Comparison of ENCODE assay signal across 8 mouse cellular contexts in genomic region chr1:132341731-132342501, GRCm38 (mm10). TPM values are rescaled to one million over a fixed set of nuclear protein-coding genes. Genes with fewer than 3 reads are reported as not detected.
DNase-seq lines count a peak whose midpoint lies in the region; ATAC-seq and TF ChIP-seq lines count a peak whose summit lies in the region.

No protein-coding gene starts in this region.

- peak; percentile 71 for ATAC-seq in heart, embryonic 16.5 days (replicated peaks; ENCODE audit: extremely low read depth, insufficient read depth, low FRiP score)

- H3K9me3 ChIP-seq in heart, embryonic 16.5 days (replicated peaks; ENCODE audit: control insufficient read depth, low read length): no peaks in the 10 kb centered on the region
- no peaks in the 10 kb centered on the region for H3K9me3 ChIP-seq in limb, embryonic 10.5 days (replicated peaks)

- H3K27me3 ChIP-seq in heart, embryonic 16.5 days (ENCODE audit: control insufficient read depth, insufficient read depth, low read length): no peaks in the 10 kb centered on the region
- H3K27me3 ChIP-seq in limb, embryonic 10.5 days (ENCODE audit: low read depth, poor library complexity, severe bottlenecking): peaks cover 2% of the 10 kb centered on the region; the same call in 1 of the 2 replicates

- peaks cover 20% of the 10 kb centered on the region for H3K4me1 ChIP-seq in lung, adult 2 months (ENCODE audit: control insufficient read depth, insufficient read depth, low read length)
- peaks cover 10% of the 10 kb centered on the region for H3K4me1 ChIP-seq in heart, embryonic 16.5 days (ENCODE audit: control insufficient read depth, insufficient read depth, low read length)
- peaks cover 11% of the 10 kb centered on the region; the same call in 1 of the 2 replicates for H3K4me1 ChIP-seq in limb, embryonic 10.5 days

- DNase-seq in lung, adult 18-20 months: peak; percentile 84 to 85
- no peak for DNase-seq in lung, adult 2 months
- peak; percentile 62 for DNase-seq in lung, postnatal 14 days
- peak; percentile 79 for DNase-seq in thymus, postnatal 0 days (ENCODE audit: low spot score)
- DNase-seq in cerebellum, adult 11 months: no peak
- DNase-seq in limb, embryonic 10.5 days (ENCODE audit: low spot score): no peak
- DNase-seq in layer of hippocampus, postnatal 14 days (ENCODE audit: low spot score in 2 of 2): no peak

- no peak for TF ChIP-seq POLR2A in lung, adult 2 months (IDR thresholded peaks at IDR 0.05; ENCODE audit: borderline replicate concordance, extremely low read depth, low read depth, low read length)

- H3K4me2 ChIP-seq in heart, embryonic 16.5 days (ENCODE audit: low read depth, low read length): no peak overlapping the region

- H3K9ac ChIP-seq in heart, embryonic 16.5 days (ENCODE audit: low read length): no peak overlapping the region

- no peaks in the 10 kb centered on the region for H3K36me3 ChIP-seq in heart, embryonic 16.5 days (ENCODE audit: control insufficient read depth, insufficient read depth)
- no peaks in the 10 kb centered on the region for H3K36me3 ChIP-seq in limb, embryonic 10.5 days

- H3K4me3 ChIP-seq in lung, adult 2 months (replicated peaks; ENCODE audit: extremely low read depth, low read depth, low read length): no peak overlapping the region
- no peak overlapping the region for H3K4me3 ChIP-seq in heart, embryonic 16.5 days (ENCODE audit: low read length)
- H3K4me3 ChIP-seq in limb, embryonic 10.5 days: no peak overlapping the region

- WGBS in lung, adult 2 months: 29% methylated on average over 5 of the region's 5 CpGs
- 33% methylated on average over 5 of the region's 5 CpGs for WGBS in heart, embryonic 16.5 days
- WGBS in limb, embryonic 10.5 days: 52% methylated on average over 5 of the region's 5 CpGs

- peak overlapping the region; percentile 38 for H3K27ac ChIP-seq in heart, embryonic 16.5 days (ENCODE audit: low read length)
- no peak overlapping the region for H3K27ac ChIP-seq in limb, embryonic 10.5 days

- no peak for TF ChIP-seq CTCF in lung, adult 2 months (IDR thresholded peaks at IDR 0.05; ENCODE audit: insufficient read depth, low read length)

RNA-seq across cellular contexts. Expression of gene Nuak2, which starts 26.0 kb away (rescaled TPM):
- 9.6 and 10.4 TPM in 2 replicates for polyA plus RNA-seq in lung, adult 2 months (2012; rRNA removed)
- 3.4 and 4.3 TPM in 2 replicates for polyA plus RNA-seq in heart, embryonic 16.5 days (2015; fragmentation: Nextera tagmentation; extraction: Ambion mirVana)
- 1.7 and 2.2 TPM in 2 replicates for polyA plus RNA-seq in thymus, postnatal 0 days (2015; fragmentation: Nextera tagmentation; extraction: Ambion mirVana)
- polyA plus RNA-seq in limb, embryonic 10.5 days (2016; fragmentation: Nextera tagmentation; extraction: Ambion mirVana): 0.84 and 0.92 TPM in 2 replicates
- 1 to 10 TPM; 1.7 to 2.8 TPM for total RNA-seq in layer of hippocampus, postnatal 14 days (2021)

RNA-seq across cellular contexts. Expression of gene Klhdc8a, which starts 43.5 kb away (rescaled TPM):
- 3.2 and 4.6 TPM in 2 replicates for polyA plus RNA-seq in lung, adult 2 months (2012; rRNA removed)
- 0.49 and 0.62 TPM in 2 replicates for polyA plus RNA-seq in heart, embryonic 16.5 days (2015; fragmentation: Nextera tagmentation; extraction: Ambion mirVana)
- 3.6 and 4.5 TPM in 2 replicates for polyA plus RNA-seq in thymus, postnatal 0 days (2015; fragmentation: Nextera tagmentation; extraction: Ambion mirVana)
- polyA plus RNA-seq in limb, embryonic 10.5 days (2016; fragmentation: Nextera tagmentation; extraction: Ambion mirVana): not detected in 2 replicates
- 1 to 10 TPM; 5.7 to 6.8 TPM for total RNA-seq in layer of hippocampus, postnatal 14 days (2021)

RNA-seq across cellular contexts. Expression of gene Tmcc2, which starts 49.2 kb away (rescaled TPM):
- 135 and 154 TPM in 2 replicates for polyA plus RNA-seq in lung, adult 2 months (2012; rRNA removed)
- polyA plus RNA-seq in heart, embryonic 16.5 days (2015; fragmentation: Nextera tagmentation; extraction: Ambion mirVana): 10.6 and 11.1 TPM in 2 replicates
- polyA plus RNA-seq in thymus, postnatal 0 days (2015; fragmentation: Nextera tagmentation; extraction: Ambion mirVana): 0.74 and 0.86 TPM in 2 replicates
- polyA plus RNA-seq in limb, embryonic 10.5 days (2016; fragmentation: Nextera tagmentation; extraction: Ambion mirVana): 7.6 and 8.0 TPM in 2 replicates
- total RNA-seq in layer of hippocampus, postnatal 14 days (2021): 100 to 1,000 TPM; 191 to 192 TPM

Comparison
In these comparisons a context has a peak if more than half of its experiments do, and no peak if none do; other contexts are left out.
1. DNase-seq: peak in lung, adult 18-20 months (2 of 2), lung, postnatal 14 days (single experiment) and thymus, postnatal 0 days (single experiment); none in lung, adult 2 months (single experiment), cerebellum, adult 11 months (single experiment), limb, embryonic 10.5 days (single experiment) and layer of hippocampus, postnatal 14 days (0 of 2).
2. RNA of gene Tmcc2, which starts 49.2 kb away (polyA plus RNA-seq): 135 to 154 TPM in lung, adult 2 months; 10.6 to 11.1 TPM in heart, embryonic 16.5 days, 7.6 to 8.0 TPM in limb, embryonic 10.5 days and 0.74 to 0.86 TPM in thymus, postnatal 0 days; every median in the first group is over 10 times any median in the second.